In genomic region chr13:80235254-80236032, GRCm38 (mm10) we compare ENCODE assay signal across 13 mouse cellular contexts.
"Had no signal": no experiment of that assay in that cellular context is flagged by ENCODE, and none has a peak within 500 bp of the region (broad histone marks: within the 10 kb centered on the region; RNA-seq: fewer than 3 reads in every experiment).

No protein-coding gene starts in this region.

- H3K9ac ChIP-seq: limb, embryonic 15.5 days; liver, embryonic 12.5 days; lung, embryonic 14.5 days; neural tube, embryonic 12.5 days had no signal

- DNase-seq: kidney, postnatal 25 days; lung, embryonic 14.5 days; lung, postnatal 10 days; lung, postnatal 4 days; retina, postnatal 1 day; right cerebral cortex, postnatal 4 days; spleen, adult 18-20 months; thymus, adult 18-20 months; thymus, postnatal 14 days had no signal

- H3K4me1 ChIP-seq: limb, embryonic 15.5 days; liver, embryonic 12.5 days; neural tube, embryonic 12.5 days had no signal

- H3K27me3 ChIP-seq: limb, embryonic 15.5 days; liver, embryonic 12.5 days; neural tube, embryonic 12.5 days had no signal

- H3K4me3 ChIP-seq: left cerebral cortex, adult 2 months; limb, embryonic 15.5 days; liver, embryonic 12.5 days; neural tube, embryonic 12.5 days had no signal

- H3K9me3 ChIP-seq: limb, embryonic 15.5 days; liver, embryonic 12.5 days; neural tube, embryonic 12.5 days had no signal

- ATAC-seq: liver, embryonic 12.5 days had no signal

- H3K36me3 ChIP-seq: limb, embryonic 15.5 days; liver, embryonic 12.5 days; neural tube, embryonic 12.5 days had no signal

- H3K27ac ChIP-seq: left cerebral cortex, adult 2 months; limb, embryonic 15.5 days; liver, embryonic 12.5 days; neural tube, embryonic 12.5 days had no signal

- H3K4me2 ChIP-seq: limb, embryonic 15.5 days; liver, embryonic 12.5 days; lung, embryonic 14.5 days; neural tube, embryonic 12.5 days had no signal
